Mouse (Mus musculus): ENCODE measurements at regions not wholly inside any gene's neighbourhood (a gene's known extent, or its start where the extent isn't known, plus 50 kb on each side); places are given as distances from the start of the nearest gene placed in this dataset.
A peak's percentile ranks its signal among the peaks of the same experiment; 100 is the strongest.

GRCm38 (mm10) chr6:126588761-126589160, 53.5 kb upstream of the Kcna5 start:
- no peak for DNase-seq (ENCODE audit: low read depth, low spot score)

- no peak for DNase-seq (ENCODE audit: low read depth, low spot score)
Observed at GRCm38 (mm10) chr6:126587476-126587875, 52.3 kb upstream of the Kcna5 start.

- DNase-seq (ENCODE audit: low read depth, low spot score) = peak; percentile 90
Observed at GRCm38 (mm10) chr6:126585813-126586212, 50.6 kb upstream of the Kcna5 start.

All from telencephalon, adult 2 months (tissue).